Mouse (Mus musculus) Patski (cell line): ENCODE measurements around the gene Cib1. TPM values are rescaled to one million over a fixed set of nuclear protein-coding genes. Genes with fewer than 3 reads are reported as not detected.

Experiments
- ATAC-seq: fragments of 100-300 bp; one replicate; pipeline ENCODE4 v1.8.0; 2021
- CTCF ChIA-PET: fragments of 350-600 bp; sonication (Branson Sonifier 250); formaldehyde crosslinking; loops from one replicate; lab custom pipeline; 2022; ENCODE audit warnings: inconsistent platforms; lab: Charles Lee
- POLR2A ChIA-PET: fragments of 350-600 bp; sonication (Branson Sonifier 250); formaldehyde crosslinking; loops from one replicate; lab custom pipeline; 2022; ENCODE audit warnings: antibody characterized with exemption, inconsistent platforms; lab: Charles Lee
- DNase-seq: peaks from one replicate; pipeline ENCODE4 v3.0.0-alpha.2; 2011; ENCODE audit warnings: low read depth, low spot score
- H3K27me3 ChIP-seq: fragments of 371-371 bp; one replicate; pipeline ENCODE4 v1.5.1; 2021
- CTCF ChIP-seq: fragments of 100-300 bp; IDR thresholded peaks from one replicate; pipeline ENCODE4 v1.5.1; 2021
- in situ Hi-C: fragments of 300-500 bp; cut with MboI; formaldehyde crosslinking; loops from 3 replicates; pipeline ENCODE4 v1.11.1; 2018; ENCODE audit warnings: low pct_unique_long_range_greater_than_20kb, mixed read lengths
- polyA plus RNA-seq: library from polyadenylated mRNA; unstranded; gene quantifications from one replicate; pipeline ENCODE4 v1.2.3, GENCODE M21; 2021

Cib1 gene
- polyA plus RNA-seq, 1 experiment from 2014 or later, result 120 TPM

- no peaks in the 10 kb centered on the region for H3K27me3 ChIP-seq
- DNase-seq (no peak), ATAC-seq (no peak)
- CTCF ChIA-PET, result interaction anchor here (0.9 to 1.6 kb wide), 2 partner anchors 9 to 15 kb away, joined by 3 to 6 read pairs; no protein-coding TSS in a partner anchor
- POLR2A ChIA-PET, result interaction anchor here (0.9 to 1.2 kb wide), 3 partner anchors 11 to 83 kb away, joined by 3 to 5 read pairs (median 3); partner anchors contain the start of gene Idh2
- in situ Hi-C loops, result no loop called here
- no peak for TF ChIP-seq CTCF
Measured at GRCm38 (mm10) chr7:80197371-80197770, 35.2 kb downstream of the Cib1 start.

DNA sequence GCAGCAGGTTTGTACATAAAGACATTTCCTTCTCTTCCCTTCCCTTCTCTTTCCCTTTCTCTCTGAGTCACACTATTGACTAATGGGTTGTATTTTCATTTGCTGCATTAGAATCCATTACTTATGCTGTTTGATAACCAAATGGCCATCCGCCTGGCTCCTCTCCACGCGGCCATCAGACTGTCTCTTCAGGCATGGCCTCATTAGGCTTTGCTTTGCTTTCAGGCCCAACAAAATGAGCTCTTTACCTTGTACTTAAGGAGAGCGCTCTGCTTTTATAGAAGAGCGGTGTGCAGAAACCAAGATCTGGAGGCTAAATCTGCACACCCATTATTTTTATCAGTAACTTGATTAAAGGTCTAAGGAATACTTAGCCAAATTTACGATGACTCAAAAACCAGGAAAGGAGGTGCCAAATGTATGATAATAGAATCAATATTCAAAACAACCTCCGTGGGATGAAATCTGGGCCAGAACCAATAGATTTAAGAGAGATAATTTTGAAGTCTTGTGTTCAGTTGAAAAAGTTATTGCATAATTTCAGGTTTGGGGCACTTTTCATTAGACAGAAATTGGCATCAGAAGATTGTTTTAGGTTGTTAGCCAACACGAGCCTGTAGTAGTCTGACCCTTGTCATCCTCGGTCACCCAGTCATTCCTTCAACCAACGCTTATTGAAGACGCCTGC lies 36.9 kb downstream of the Cib1 start:
- in situ Hi-C loops, result no loop called here
- DNase-seq (no peak), ATAC-seq (no peak)
- no peaks in the 10 kb centered on the region for H3K27me3 ChIP-seq
- CTCF ChIA-PET, result no interaction called here
- TF ChIP-seq CTCF, result no peak
- POLR2A ChIA-PET, result interaction anchor here (0.6 to 1.2 kb wide), 4 partner anchors 10 to 763 kb away, joined by 3 read pairs; no protein-coding TSS in a partner anchor

GRCm38 (mm10) chr7:80195146-80195545 lies 37.5 kb downstream of the Cib1 start:
- POLR2A ChIA-PET, result no interaction called here
- ATAC-seq (no peak), DNase-seq (no peak)
- TF ChIP-seq CTCF, result no peak
- no peaks in the 10 kb centered on the region for H3K27me3 ChIP-seq
- CTCF ChIA-PET, result no interaction called here
- in situ Hi-C loops, result no loop called here

GRCm38 (mm10) chr7:80193941-80194739 lies 38.5 kb downstream of the Cib1 start:
- ATAC-seq (no peak), DNase-seq (no peak)
- no peak for TF ChIP-seq CTCF
- ChIA-PET POLR2A (no interaction called here), CTCF (interaction anchor here (1.2 kb wide), 1 partner anchor 29 kb away, joined by 3 read pairs; no protein-coding TSS in a partner anchor)
- H3K27me3 ChIP-seq, result no peaks in the 10 kb centered on the region
- in situ Hi-C loops, result no loop called here

- in situ Hi-C loops, result no loop called here
- POLR2A ChIA-PET, result interaction anchor here (0.6 to 1.5 kb wide), 5 partner anchors 21 to 33 kb away, joined by 3 to 7 read pairs (median 3); no protein-coding TSS in a partner anchor
- CTCF ChIA-PET, result interaction anchor here (0.8 to 1.7 kb wide), 6 partner anchors 17 to 64 kb away, joined by 3 to 5 read pairs (median 4); no protein-coding TSS in a partner anchor
- TF ChIP-seq CTCF, result no peak
- no peaks in the 10 kb centered on the region for H3K27me3 ChIP-seq
- ATAC-seq, result peak; percentile 83
- peak; percentile 80 for DNase-seq
Measured at GRCm38 (mm10) chr7:80192226-80193061, 40.2 kb downstream of the Cib1 start.

DNA sequence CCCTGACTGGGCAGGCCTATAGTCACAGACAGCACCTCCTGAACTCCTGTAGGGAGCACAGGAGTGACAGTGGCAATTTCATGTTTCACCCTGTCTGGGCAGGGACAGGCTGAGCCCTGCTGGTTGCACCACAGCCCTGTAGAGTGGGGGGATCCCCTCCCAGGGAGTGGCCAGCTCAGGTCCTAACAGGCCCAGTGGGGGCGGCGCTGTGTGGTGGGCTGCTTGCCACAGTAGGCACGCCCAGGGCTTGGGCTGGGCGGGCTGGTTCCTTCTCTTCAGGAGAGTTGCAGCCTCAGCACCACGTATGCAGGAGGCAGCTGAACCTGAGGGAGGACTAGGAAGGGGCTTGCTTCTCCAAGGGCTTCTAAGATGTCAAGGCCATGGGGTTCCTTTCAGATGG lies 41.2 kb downstream of the Cib1 start:
- no peak for TF ChIP-seq CTCF
- in situ Hi-C loops, result no loop called here
- ATAC-seq (no peak), DNase-seq (no peak)
- POLR2A ChIA-PET, result interaction anchor here (0.6 to 1.5 kb wide), 3 partner anchors 22 to 32 kb away, joined by 3 to 7 read pairs (median 3); no protein-coding TSS in a partner anchor
- no peaks in the 10 kb centered on the region for H3K27me3 ChIP-seq
- CTCF ChIA-PET, result interaction anchor here (1.2 to 1.7 kb wide), 5 partner anchors 18 to 39 kb away, joined by 3 to 5 read pairs (median 4); no protein-coding TSS in a partner anchor

DNA sequence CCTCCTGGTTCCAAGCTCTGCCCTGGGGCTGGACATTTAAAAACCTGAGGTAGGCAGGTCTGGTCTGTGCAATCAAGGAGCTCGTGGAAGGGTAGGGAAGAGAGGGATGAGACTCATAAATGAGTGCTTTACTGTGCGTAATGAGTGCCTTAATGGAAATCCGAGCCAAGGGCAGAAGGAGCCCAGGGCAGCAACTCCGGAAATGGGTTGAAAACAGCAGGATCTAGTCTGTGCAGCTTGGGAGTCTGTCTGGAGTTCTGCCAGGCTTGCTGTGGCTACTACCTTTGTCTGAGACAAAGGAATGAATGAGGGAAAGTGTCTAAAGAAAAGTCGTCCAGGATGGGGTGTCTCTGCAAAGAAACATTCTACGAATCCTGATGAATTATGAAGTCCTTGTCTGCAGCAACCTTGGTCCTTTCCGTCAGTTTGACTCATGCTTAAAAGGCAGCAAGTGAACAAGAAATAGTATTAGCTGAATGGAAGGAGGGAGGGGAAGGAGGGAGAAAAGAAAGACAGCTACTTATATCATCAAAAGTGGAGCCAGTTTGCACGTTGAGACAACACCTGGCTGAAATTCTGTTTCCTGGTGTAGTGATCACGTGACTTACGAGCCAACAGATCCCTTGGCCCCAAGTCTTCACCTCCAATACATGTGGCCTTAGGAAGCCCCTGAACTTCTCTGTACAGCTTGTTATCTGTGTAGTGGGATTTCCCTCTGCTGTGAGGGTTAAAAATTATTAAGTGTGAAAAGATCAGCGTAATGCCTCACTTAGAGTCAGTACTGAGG lies 43.3 kb downstream of the Cib1 start:
- POLR2A ChIA-PET, result interaction anchor here (0.6 to 2.2 kb wide), 3 partner anchors 10 to 42 kb away, joined by 3 to 8 read pairs (median 4); no protein-coding TSS in a partner anchor
- no peaks in the 10 kb centered on the region for H3K27me3 ChIP-seq
- TF ChIP-seq CTCF, result no peak
- CTCF ChIA-PET, result interaction anchor here (1.2 to 2.3 kb wide), 4 partner anchors 8 to 23 kb away, joined by 3 to 9 read pairs (median 5); no protein-coding TSS in a partner anchor
- ATAC-seq (no peak), DNase-seq (no peak)
- in situ Hi-C loops, result no loop called here

- no peaks in the 10 kb centered on the region for H3K27me3 ChIP-seq
- ATAC-seq (no peak), DNase-seq (no peak)
- ChIA-PET POLR2A (interaction anchor here (2.2 kb wide), 1 partner anchor 11 kb away, joined by 8 read pairs; no protein-coding TSS in a partner anchor), CTCF (interaction anchor here (1.2 to 2.3 kb wide), 4 partner anchors 9 to 22 kb away, joined by 3 to 9 read pairs (median 5); no protein-coding TSS in a partner anchor)
- in situ Hi-C loops, result no loop called here
- no peak for TF ChIP-seq CTCF
Measured at GRCm38 (mm10) chr7:80188579-80189125, 44.0 kb downstream of the Cib1 start.
